Mouse (Mus musculus): Measurements from ENCODE around the gene Cd84. TPM values are rescaled to one million over a fixed set of nuclear protein-coding genes. Genes with fewer than 3 reads are reported as not detected.

Cd84 gene
- polyA plus RNA-seq, 1 experiment, result 0.99 TPM

DNA sequence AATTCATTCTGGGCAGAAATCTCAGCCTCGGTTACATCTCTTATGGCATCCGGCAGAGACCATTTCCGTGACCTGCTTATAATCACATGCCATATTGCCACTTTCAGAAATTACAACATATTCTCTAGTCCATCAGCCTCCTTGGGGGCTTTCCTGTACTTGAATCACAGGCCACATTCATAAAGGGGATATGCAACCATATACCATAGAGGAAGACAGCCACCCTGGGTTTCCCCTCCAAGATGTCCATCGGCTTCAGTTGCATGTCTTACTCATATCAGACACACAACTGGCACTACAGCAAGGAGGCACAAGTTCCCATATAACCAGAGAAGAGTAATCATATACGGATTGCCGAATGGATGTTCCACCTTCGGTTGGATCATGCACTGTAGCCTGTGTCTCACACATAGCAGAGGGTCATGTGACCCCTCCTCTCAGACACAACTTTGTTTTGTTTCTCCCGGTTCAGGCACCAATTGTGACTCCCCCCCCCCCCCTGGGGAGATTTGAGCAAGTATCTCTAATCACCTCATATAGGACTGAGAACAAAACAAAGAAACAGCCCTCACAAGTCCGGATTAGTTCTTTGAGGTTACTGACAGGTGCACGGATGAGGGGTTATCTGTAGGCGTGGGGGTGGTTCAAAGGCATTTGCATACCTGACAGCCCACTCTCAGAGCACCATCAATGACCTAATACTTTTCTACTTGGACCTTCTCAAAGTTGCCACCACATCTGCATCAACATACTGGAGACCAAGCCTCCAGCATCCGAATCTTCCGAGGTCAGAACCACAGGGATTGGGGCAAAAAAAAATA, 76.4 kb downstream of the Cd84 start:
- DNase-seq (ENCODE audit: low read depth, low spot score), result no peak
- WGBS, result 73% methylated on average over 13 of the region's 13 CpGs

GRCm38 (mm10) chr1:171917305-171918039, 78.0 kb downstream of the Cd84 start, which contains the start of gene Slamf6:
Gene Slamf6, plus strand, starts transcription at chr1:171917515.
- WGBS, result 66% methylated on average over 14 of the region's 14 CpGs
- no peak for DNase-seq (ENCODE audit: low read depth, low spot score)

GRCm38 (mm10) chr1:171918136-171918920, 78.8 kb downstream of the Cd84 start:
- WGBS, result 61% methylated on average over 12 of the region's 12 CpGs
- no peak for DNase-seq (ENCODE audit: low read depth, low spot score)

DNA sequence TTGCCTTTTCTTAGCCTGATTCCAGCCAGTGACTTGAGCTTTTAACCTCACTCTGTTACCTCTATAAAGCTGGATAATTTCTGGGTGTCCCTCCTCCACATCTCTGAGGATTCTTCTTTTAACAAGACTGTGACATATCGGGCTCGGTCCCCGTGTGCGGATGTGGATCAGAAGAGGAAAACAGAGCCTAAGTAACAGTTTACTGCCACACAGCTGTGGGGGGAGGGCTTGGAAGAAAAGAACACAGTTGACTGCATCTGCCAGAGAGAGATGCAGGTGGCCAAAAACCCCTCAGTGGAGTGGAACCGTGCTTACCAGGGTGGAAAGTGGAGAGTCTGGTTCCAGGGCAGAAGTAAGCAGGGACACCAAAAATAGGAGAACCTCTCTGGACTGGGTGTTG, 79.7 kb downstream of the Cd84 start:
- 79% methylated on average over 5 of the region's 5 CpGs for WGBS
- DNase-seq (ENCODE audit: low read depth, low spot score), result no peak

- no peak for DNase-seq (ENCODE audit: low read depth, low spot score)
- 79% methylated on average over 6 of the region's 6 CpGs for WGBS
Measured at GRCm38 (mm10) chr1:171919901-171920510, 80.5 kb downstream of the Cd84 start.

GRCm38 (mm10) chr1:171920989-171921621, 81.6 kb downstream of the Cd84 start:
- 45% methylated on average over 9 of the region's 9 CpGs for WGBS
- DNase-seq (ENCODE audit: low read depth, low spot score), result no peak

- DNase-seq (ENCODE audit: low read depth, low spot score), result no peak
- 66% methylated on average over 2 of the region's 2 CpGs for WGBS
Measured at GRCm38 (mm10) chr1:171921641-171922040, 82.1 kb downstream of the Cd84 start.

DNA sequence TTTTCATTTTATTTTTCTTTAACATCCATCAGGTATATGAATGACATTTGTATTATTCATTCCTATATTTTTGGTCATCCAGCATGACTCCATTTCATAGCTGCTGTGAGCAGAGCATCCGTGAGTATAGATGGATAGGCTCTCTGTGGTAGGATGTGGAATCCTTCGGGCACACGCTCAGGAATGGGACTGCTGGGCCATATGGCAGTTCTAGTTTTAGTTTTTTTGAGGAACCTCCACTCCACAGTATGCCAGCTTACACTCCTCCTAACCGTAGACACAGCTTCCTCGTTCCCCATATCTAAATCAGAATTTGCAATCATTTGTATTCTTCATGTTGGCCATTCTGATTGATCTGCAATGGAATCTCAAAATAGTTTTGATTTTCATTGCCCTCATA, 83.3 kb downstream of the Cd84 start:
- WGBS, result 92% methylated on average over 5 of the region's 5 CpGs
- no peak for DNase-seq (ENCODE audit: low read depth, low spot score)

DNA sequence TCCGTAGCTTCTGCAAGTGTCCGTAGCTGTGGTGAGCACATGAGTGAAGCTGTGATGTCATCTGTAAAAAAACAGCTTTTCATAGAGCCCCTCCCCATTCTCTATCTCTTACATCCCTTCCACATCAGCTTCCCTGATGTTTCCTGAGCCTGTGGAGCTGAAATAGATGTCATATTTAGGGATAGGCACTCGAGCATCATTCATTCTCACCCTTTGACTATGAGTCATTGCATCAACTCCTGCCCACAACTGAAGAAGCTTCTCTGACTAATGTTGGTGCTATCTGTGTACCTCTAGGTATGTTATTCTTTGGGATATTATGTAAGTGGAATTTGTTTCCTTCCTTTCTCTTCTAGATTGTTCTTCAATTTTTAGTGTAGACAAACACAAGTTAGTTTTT, 85.4 kb downstream of the Cd84 start:
- DNase-seq (ENCODE audit: low read depth, low spot score), result no peak
- 76% methylated on average over 3 of the region's 3 CpGs for WGBS

DNA sequence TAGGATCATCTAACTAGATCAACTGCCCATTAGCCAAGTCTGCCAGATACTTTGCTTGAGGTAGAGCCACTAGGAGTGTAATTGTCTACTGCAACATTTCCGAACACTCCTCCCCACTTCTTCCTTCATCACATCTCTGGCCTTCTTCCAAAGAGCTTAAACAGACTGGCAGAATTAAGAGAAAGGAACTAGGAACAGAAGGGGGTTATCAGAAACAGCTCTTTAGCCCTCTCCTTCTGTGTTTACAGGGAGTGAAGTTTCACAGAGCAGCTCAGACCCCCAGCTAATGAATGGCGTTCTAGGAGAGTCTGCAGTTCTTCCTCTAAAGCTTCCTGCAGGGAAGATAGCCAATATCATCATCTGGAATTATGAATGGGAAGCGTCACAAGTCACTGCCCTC, 94.4 kb downstream of the Cd84 start:
- 41% methylated on average over 3 of the region's 3 CpGs for WGBS

DNA sequence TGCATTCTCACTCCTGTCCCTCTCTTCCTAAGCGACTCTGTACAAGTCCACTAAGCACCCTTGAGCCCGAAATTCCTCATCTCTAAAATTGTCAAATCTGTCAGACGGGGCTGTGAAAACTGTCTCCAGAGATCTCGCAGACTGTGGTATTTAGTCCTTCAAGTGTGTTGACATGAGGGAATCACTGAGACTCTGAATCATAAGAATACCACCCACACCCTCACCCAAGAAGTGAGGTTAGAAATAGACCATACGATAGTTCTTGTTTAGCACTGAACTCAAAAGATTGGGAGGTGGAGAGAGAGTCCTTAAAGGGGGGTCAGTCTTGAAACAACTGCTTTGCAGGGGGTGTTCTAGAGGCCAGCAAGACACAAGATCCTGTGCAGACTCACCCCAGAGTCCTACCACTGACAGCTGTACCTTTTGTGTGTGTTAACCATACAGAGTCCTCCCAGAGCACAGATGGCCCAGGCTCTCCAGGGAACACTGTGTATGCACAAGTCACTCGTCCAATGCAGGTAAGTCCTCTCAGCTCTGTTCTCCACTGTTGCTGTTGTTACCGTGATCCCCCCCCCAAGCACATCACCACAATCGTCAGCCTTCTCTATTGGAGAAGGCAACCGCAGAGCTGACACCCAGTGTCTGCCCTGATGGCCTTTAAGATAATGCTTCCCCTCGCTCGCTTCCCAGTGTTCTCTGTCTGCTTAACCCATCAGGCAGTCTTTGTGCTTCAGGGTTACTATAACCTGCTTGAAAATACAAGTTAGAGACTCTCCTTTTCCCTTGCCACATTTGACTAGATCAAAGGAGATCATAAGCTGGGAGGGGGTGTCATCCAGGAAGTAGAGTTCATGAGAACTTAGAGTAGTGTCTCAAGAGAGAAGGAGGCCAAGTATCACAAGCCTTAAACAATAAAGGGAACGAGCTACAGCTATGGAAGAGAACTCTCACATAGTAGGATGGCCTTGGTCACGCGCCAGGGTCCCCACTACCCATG, 99.8 kb downstream of the Cd84 start:
- 77% methylated on average over 14 of the region's 14 CpGs for WGBS

More for the DNA sequence above, 94.4 kb downstream of the Cd84 start:
- DNase-seq (ENCODE audit: low read depth, low spot score), result no peak

More for the DNA sequence above, 99.8 kb downstream of the Cd84 start:
- no peak for DNase-seq (ENCODE audit: low read depth, low spot score)

Other genes starting within 250 kb of the Cd84 start
- 2.9 and 3.6 TPM in 2 replicates for gene Ly9, start 232.3 kb upstream of the Cd84 start, polyA plus RNA-seq (2012; rRNA removed)
- 2.0 and 5.3 TPM in 2 replicates for gene Slamf7, start 186.7 kb upstream of the Cd84 start, polyA plus RNA-seq (2012; rRNA removed)
- 12.7 and 13.5 TPM in 2 replicates for gene Cd48, start 157.7 kb upstream of the Cd84 start, polyA plus RNA-seq (2012; rRNA removed)
- gene Slamf1, start 72.6 kb upstream of the Cd84 start, polyA plus RNA-seq (2012; rRNA removed), result 0.62 and 0.81 TPM in 2 replicates
- 0.06 and 0.21 TPM in 2 replicates for gene Gm10521, start 56.0 kb downstream of the Cd84 start, polyA plus RNA-seq (2012; rRNA removed)
- gene Slamf6, start 77.8 kb downstream of the Cd84 start, polyA plus RNA-seq (2012; rRNA removed), result 2.8 and 2.9 TPM in 2 replicates
- 1.5 and 1.6 TPM in 2 replicates for gene Vangl2, start 188.7 kb downstream of the Cd84 start, polyA plus RNA-seq (2012; rRNA removed)
- 0.07 TPM in 1 of 2 replicates, not detected in the other for gene Nhlh1, start 217.9 kb downstream of the Cd84 start, polyA plus RNA-seq (2012; rRNA removed)
- gene Copa, start 242.8 kb downstream of the Cd84 start, polyA plus RNA-seq (2012; rRNA removed), result 66.6 and 76.3 TPM in 2 replicates
- gene Ncstn, start 243.1 kb downstream of the Cd84 start, polyA plus RNA-seq (2012; rRNA removed), result 108 and 149 TPM in 2 replicates